Mouse (Mus musculus) CH12.LX (cell line): Measurements from ENCODE around the gene Gm11938. TPM values are rescaled to one million over a fixed set of nuclear protein-coding genes. Genes with fewer than 3 reads are reported as not detected.

Experiments
- DNase-seq: peaks from one replicate; pipeline ENCODE4 v3.0.0-alpha.2; 2013; ENCODE audit errors: extremely low read depth
- H3K27ac ChIP-seq: 2 replicates; pipeline ENCODE4 v1.5.1; 2012; ENCODE audit warnings: low read depth, mild to moderate bottlenecking, control low read depth, moderate library complexity; ENCODE audit not compliant: insufficient read depth
- H3K27me3 ChIP-seq: replicated peaks from 2 replicates; pipeline ENCODE3; 2012; ENCODE audit warnings: inconsistent platforms
- H3K36me3 ChIP-seq, 2 experiments: replicated peaks in 1 of 2; 2 replicates each; pipeline versions ENCODE3 to v1.6.1; 2012; ENCODE audit warnings: inconsistent platforms in 1 of 2, low read length in 1 of 2, mild to moderate bottlenecking in 1 of 2, mixed read lengths in 1 of 2, moderate library complexity in 1 of 2; ENCODE audit not compliant: control insufficient read depth in 1 of 2, insufficient read depth in 1 of 2
- H3K4me1 ChIP-seq, 2 experiments: 2 replicates each; pipeline ENCODE4 v1.6.1; 2012; ENCODE audit warnings: inconsistent platforms in 1 of 2, moderate library complexity in 1 of 2; ENCODE audit not compliant: insufficient read depth in 2 of 2, control insufficient read depth in 1 of 2
- H3K4me2 ChIP-seq: 2 replicates; pipeline ENCODE4 v1.6.1; 2012; ENCODE audit warnings: low read depth, mild to moderate bottlenecking, control low read depth; ENCODE audit not compliant: poor library complexity, insufficient read depth, severe bottlenecking
- H3K4me3 ChIP-seq, 3 experiments: fragments of 150-350 bp in 1 of 3; sonication (generic) in 1 of 3; replicated peaks in 1 of 3; 2 replicates each; pipeline versions ENCODE3 to v1.5.1; 2011 to 2012; ENCODE audit warnings: low read depth in 2 of 3, low read length in 2 of 3, mild to moderate bottlenecking in 2 of 3, moderate library complexity in 2 of 3, control low read depth in 1 of 3, improper control_type of control experiment in 1 of 3, inconsistent platforms in 1 of 3, mixed read lengths in 1 of 3; ENCODE audit not compliant: poor library complexity in 1 of 3
- H3K79me2 ChIP-seq: replicated peaks from 2 replicates; pipeline ENCODE4 v1.6.1; 2012; ENCODE audit warnings: mild to moderate bottlenecking, moderate library complexity; ENCODE audit not compliant: control insufficient read depth, poor library complexity, insufficient read depth, severe bottlenecking; ENCODE audit errors: extremely low read depth
- H3K9ac ChIP-seq: 2 replicates; pipeline ENCODE4 v1.6.1; 2012; ENCODE audit warnings: low read depth, mild to moderate bottlenecking, control low read depth, moderate library complexity; ENCODE audit not compliant: insufficient read depth
- H3K9me3 ChIP-seq: replicated peaks from 2 replicates; pipeline ENCODE3; 2012; ENCODE audit warnings: low read length, inconsistent platforms, mixed read lengths
- BHLHE40 ChIP-seq: IDR thresholded peaks from 2 replicates; pipeline ENCODE4 v1.6.1; 2011; ENCODE audit warnings: mild to moderate bottlenecking, low read depth, low read length, improper control_type of control experiment
- CHD2 ChIP-seq: IDR thresholded peaks from 2 replicates; pipeline ENCODE4 v1.6.1; 2011; ENCODE audit warnings: low read length, improper control_type of control experiment
- ELF1 ChIP-seq: IDR thresholded peaks from 2 replicates; pipeline ENCODE4 v1.6.1; 2014; ENCODE audit warnings: low read depth, mild to moderate bottlenecking, inconsistent platforms, low read length, improper control_type of control experiment
- HCFC1 ChIP-seq: IDR thresholded peaks from 2 replicates; pipeline ENCODE4 v1.6.1; 2012; ENCODE audit warnings: low read depth, mild to moderate bottlenecking, inconsistent platforms, low read length, improper control_type of control experiment
- IRF4 ChIP-seq: IDR thresholded peaks from 2 replicates; pipeline ENCODE4 v1.6.1; 2014; ENCODE audit warnings: low read depth, mild to moderate bottlenecking, inconsistent platforms, low read length, improper control_type of control experiment
- JUN ChIP-seq: IDR thresholded peaks from 2 replicates; pipeline ENCODE4 v1.6.1; 2011; ENCODE audit warnings: low read depth, mild to moderate bottlenecking, low read length, improper control_type of control experiment, moderate library complexity; ENCODE audit not compliant: insufficient read depth
- JUND ChIP-seq: conservative IDR thresholded peaks from 2 replicates; pipeline ENCODE4 v1.6.1; 2011; ENCODE audit warnings: low read depth, low read length, improper control_type of control experiment
- MAFK ChIP-seq: IDR thresholded peaks from 2 replicates; pipeline ENCODE4 v1.6.1; 2011; ENCODE audit warnings: low read length, improper control_type of control experiment; ENCODE audit not compliant: insufficient replicate concordance
- MAX ChIP-seq: IDR thresholded peaks from 2 replicates; pipeline ENCODE4 v1.6.1; 2011; ENCODE audit warnings: low read length, improper control_type of control experiment
- MAZ ChIP-seq: IDR thresholded peaks from 2 replicates; pipeline ENCODE4 v1.6.1; 2012; ENCODE audit warnings: low read depth, mild to moderate bottlenecking, inconsistent platforms, low read length, improper control_type of control experiment, moderate library complexity
- MEF2A ChIP-seq: IDR thresholded peaks from 2 replicates; pipeline ENCODE4 v1.6.1; 2014; ENCODE audit warnings: low read depth, mild to moderate bottlenecking, inconsistent platforms, low read length, improper control_type of control experiment, borderline replicate concordance
- MXI1 ChIP-seq: IDR thresholded peaks from 2 replicates; pipeline ENCODE4 v1.6.1; 2011; ENCODE audit warnings: mild to moderate bottlenecking, low read depth, low read length, improper control_type of control experiment
- NELFE ChIP-seq: IDR thresholded peaks from 2 replicates; pipeline ENCODE4 v1.6.1; 2011; ENCODE audit warnings: low read depth, low read length, improper control_type of control experiment
- NRF1 ChIP-seq: IDR thresholded peaks from 2 replicates; pipeline ENCODE4 v1.6.1; 2014; ENCODE audit warnings: low read depth, mild to moderate bottlenecking, inconsistent platforms, low read length, improper control_type of control experiment, moderate library complexity
- POLR2AphosphoS2 ChIP-seq: IDR thresholded peaks from 2 replicates; pipeline ENCODE4 v1.6.1; 2011; ENCODE audit warnings: low read depth, low read length, improper control_type of control experiment
- RCOR1 ChIP-seq: conservative IDR thresholded peaks from 2 replicates; pipeline ENCODE4 v1.6.1; 2012; ENCODE audit warnings: low read depth, mild to moderate bottlenecking, inconsistent platforms, low read length, improper control_type of control experiment
- SIN3A ChIP-seq: IDR thresholded peaks from 2 replicates; pipeline ENCODE4 v1.6.1; 2012; ENCODE audit warnings: low read length, improper control_type of control experiment, inconsistent platforms
- SMC3 ChIP-seq: IDR thresholded peaks from 2 replicates; pipeline ENCODE4 v1.6.1; 2011; ENCODE audit warnings: low read depth, low read length, improper control_type of control experiment
- TBP ChIP-seq: conservative IDR thresholded peaks from 2 replicates; pipeline ENCODE4 v1.6.1; 2011; ENCODE audit warnings: low read depth, low read length, improper control_type of control experiment
- TCF12 ChIP-seq: IDR thresholded peaks from 2 replicates; pipeline ENCODE4 v1.6.1; 2014; ENCODE audit warnings: low read depth, mild to moderate bottlenecking, inconsistent platforms, low read length, improper control_type of control experiment
- USF1 ChIP-seq: IDR thresholded peaks from 2 replicates; pipeline ENCODE4 v1.6.1; 2014; ENCODE audit warnings: low read depth, mild to moderate bottlenecking, inconsistent platforms, low read length, improper control_type of control experiment
- USF2 ChIP-seq: conservative IDR thresholded peaks from 2 replicates; pipeline ENCODE4 v1.6.1; 2011; ENCODE audit warnings: low read depth, low read length, improper control_type of control experiment
- ZKSCAN1 ChIP-seq: IDR thresholded peaks from 2 replicates; pipeline ENCODE4 v1.6.1; 2012; ENCODE audit warnings: low read depth, inconsistent platforms, low read length, improper control_type of control experiment, borderline replicate concordance
- ZNF384 ChIP-seq: IDR thresholded peaks from 2 replicates; pipeline ENCODE4 v1.6.1; 2012; ENCODE audit warnings: low read depth, low read length, improper control_type of control experiment, inconsistent platforms
- dilution Hi-C: fragments of 300-500 bp; cut with MboI; formaldehyde crosslinking; loops from 2 replicates; pipeline ENCODE4 v1.14.3; 2020; ENCODE audit warnings: low sequenced_read_pairs; ENCODE audit not compliant: extremely low pct_unique_long_range_greater_than_20kb, extremely low pct_ligation_motif_present
- in situ Hi-C: fragments of 300-500 bp; cut with MboI; formaldehyde crosslinking; loops from 3 replicates; pipeline ENCODE4 v1.14.3; 2019; ENCODE audit warnings: low sequenced_read_pairs, low pct_ligation_motif_present, low pct_unique_long_range_greater_than_20kb, mixed read lengths
- polyA plus RNA-seq: library from polyadenylated mRNA; unstranded; fragments of >175 nt; gene quantifications from 2 replicates; pipeline ENCODE4 v1.2.1, GENCODE M21; 2012; ENCODE audit warnings: low read depth; ENCODE audit not compliant: insufficient read length
- total RNA-seq, 2 experiments: library from RNA; depleted of rRNA; stranded (reverse); fragments of 300-350 nt in 1 of 2; fragments of >200 nt in 1 of 2; gene quantifications; 2 replicates each; pipeline ENCODE4 v1.2.3; 2012 to 2014

Gm11938 gene
- total and polyA plus RNA-seq, 3 experiments = not detected

- Histone ChIP-seq H3K4me1 (peaks cover 5 to 8% of the 10 kb centered on the region in 2 experiments), H3K27ac (no peak overlapping the region), H3K79me2 (no peaks in the 10 kb centered on the region), H3K9ac (no peak overlapping the region), H3K9me3 (no peaks in the 10 kb centered on the region), H3K4me3 (no peak overlapping the region), H3K27me3 (peaks cover 50% of the 10 kb centered on the region), H3K36me3 (no peaks in the 10 kb centered on the region), H3K4me2 (no peak overlapping the region)
- no peak for DNase-seq
- dilution Hi-C loops = no loop called here
- in situ Hi-C loops = no loop called here
- TF ChIP-seq USF2 (no peak), ZNF384 (peak; percentile 92), MAFK (no peak)
Observed at GRCm38 (mm10) chr11:99557976-99558745, 44.9 kb downstream of the Gm11938 start.

GRCm38 (mm10) chr11:99556753-99557152 is 46.4 kb downstream of the Gm11938 start, which contains the start of gene Krtap3-2:
TSS of gene Krtap3-2 (minus strand) at chr11:99556853.
- H3K4me3 ChIP-seq = no peak within 1 kb of the TSS
- H3K4me2 ChIP-seq = no peak within 1 kb of the TSS
- in situ Hi-C loops = no loop called here
- DNase-seq = no peak
- dilution Hi-C loops = no loop called here
- H3K27me3 ChIP-seq = peaks cover 57% of the 10 kb centered on the region
- H3K27ac ChIP-seq = no peak within 1 kb of the TSS
- no peak for TF ChIP-seq MAZ
- no peak for TF ChIP-seq RCOR1
- no peak for TF ChIP-seq MXI1
- no peak for TF ChIP-seq NRF1
- no peak for TF ChIP-seq MEF2A
- no peaks in the 10 kb centered on the region for H3K79me2 ChIP-seq
- H3K9ac ChIP-seq = no peak within 1 kb of the TSS
- H3K4me1 ChIP-seq = peaks cover 0 to 6% of the 10 kb centered on the region in 2 experiments; a peak in 2 of 4 replicates
- no peaks in the 10 kb centered on the region for H3K9me3 ChIP-seq
- H3K36me3 ChIP-seq = no peaks in the 10 kb centered on the region

- H3K4me2 ChIP-seq = no peak overlapping the region
- H3K36me3 ChIP-seq = no peaks in the 10 kb centered on the region
- no peaks in the 10 kb centered on the region for H3K79me2 ChIP-seq
- H3K27me3 ChIP-seq = peaks cover 55% of the 10 kb centered on the region
- no peak overlapping the region for H3K27ac ChIP-seq
- peaks cover 0 to 6% of the 10 kb centered on the region in 2 experiments; a peak in 2 of 4 replicates for H3K4me1 ChIP-seq
- H3K9ac ChIP-seq = no peak overlapping the region
- in situ Hi-C loops = no loop called here
- no peak for DNase-seq
- dilution Hi-C loops = no loop called here
- H3K9me3 ChIP-seq = no peaks in the 10 kb centered on the region
- no peak overlapping the region for H3K4me3 ChIP-seq
- TF ChIP-seq IRF4 (peak; percentile 7; the same call in 1 of the 2 replicates), NRF1 (no peak), TBP (no peak), MAZ (no peak), USF2 (no peak), USF1 (no peak), SIN3A (no peak), MAX (no peak), POLR2AphosphoS2 (no peak), BHLHE40 (no peak), CHD2 (no peak), ZKSCAN1 (no peak), TCF12 (peak; percentile 45; the same call in 1 of the 2 replicates), JUN (peak; percentile 70), ELF1 (no peak), SMC3 (no peak), RCOR1 (no peak), NELFE (no peak), HCFC1 (no peak), JUND (0 out of 2 replicates have a peak, but pooled peaks have one; percentile 26)
Observed at GRCm38 (mm10) chr11:99556195-99556594, 46.9 kb downstream of the Gm11938 start.
